Mouse (Mus musculus) cortical plate, adult 2 months (tissue): ENCODE data around the gene Rnf222.

ENCODE experiments used
- CTCF ChIP-seq: fragments of 200-500 bp; IDR thresholded peaks from 2 replicates; pipeline ENCODE4 v1.5.1; 2011; ENCODE audit warnings: mild to moderate bottlenecking, control low read depth, low read length; ENCODE audit not compliant: insufficient read depth; ENCODE audit errors: extremely low read depth
- POLR2A ChIP-seq: fragments of 200-500 bp; IDR thresholded peaks from 2 replicates; pipeline ENCODE4 v1.6.1; 2011; ENCODE audit warnings: mild to moderate bottlenecking, low read length, control low read depth; ENCODE audit not compliant: insufficient read depth; ENCODE audit errors: extremely low read depth

DNA sequence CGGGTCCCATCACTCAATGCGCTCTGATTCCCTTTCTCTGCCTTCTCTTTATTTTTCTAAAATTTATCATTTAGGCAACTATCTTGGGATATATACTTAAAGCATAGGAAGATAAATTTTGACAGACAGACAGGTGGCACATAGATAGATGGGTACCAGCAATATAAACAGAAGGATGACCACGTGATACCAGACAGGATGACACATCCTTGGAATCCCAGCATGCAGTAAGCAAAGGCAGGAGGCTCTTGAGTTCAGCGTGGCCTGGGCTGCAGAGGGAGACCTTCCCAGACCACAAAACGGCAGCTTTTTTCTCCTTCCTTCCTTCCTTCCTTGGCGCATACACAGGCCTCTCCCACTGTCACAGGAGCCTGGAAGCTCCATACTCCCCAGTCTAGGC is 9.5 kb downstream of the Rnf222 start:
- TF ChIP-seq CTCF (no peak), POLR2A (no peak)
